Mouse (Mus musculus): ENCODE data around the gene Zfhx3. TPM values are rescaled to one million over a fixed set of nuclear protein-coding genes. Genes with fewer than 3 reads are reported as not detected.

The Zfhx3 gene
- polyA plus RNA-seq, 1 experiment from 2014 or later, result 27.5 TPM

- DNase-seq (ENCODE audit: low spot score) (no peak), ATAC-seq (replicated peaks; ENCODE audit: insufficient number of reproducible peaks, low FRiP score, low TSS enrichment, low read depth) (no peak)
- 76% methylated on average over 5 of the region's 5 CpGs for WGBS
- Histone ChIP-seq H3K9me3 (replicated peaks; ENCODE audit: control insufficient read depth, low read length) (no peaks in the 10 kb centered on the region), H3K9ac (replicated peaks; ENCODE audit: low read length) (no peak overlapping the region), H3K27me3 (ENCODE audit: control insufficient read depth, insufficient read depth, low read length) (no peaks in the 10 kb centered on the region), H3K4me1 (ENCODE audit: control insufficient read depth, insufficient read depth, low read length) (no peaks in the 10 kb centered on the region), H3K27ac (replicated peaks; ENCODE audit: low read depth, low read length) (no peak overlapping the region), H3K4me2 (ENCODE audit: low read depth, low read length) (no peak overlapping the region), H3K4me3 (ENCODE audit: low read depth, low read length) (no peak overlapping the region), H3K36me3 (replicated peaks; ENCODE audit: control insufficient read depth, insufficient read depth, low read depth, low read length) (no peaks in the 10 kb centered on the region)
These were observed 343.7 kb downstream of the Zfhx3 start for GRCm38 (mm10) chr8:108286117-108286516.

DNA sequence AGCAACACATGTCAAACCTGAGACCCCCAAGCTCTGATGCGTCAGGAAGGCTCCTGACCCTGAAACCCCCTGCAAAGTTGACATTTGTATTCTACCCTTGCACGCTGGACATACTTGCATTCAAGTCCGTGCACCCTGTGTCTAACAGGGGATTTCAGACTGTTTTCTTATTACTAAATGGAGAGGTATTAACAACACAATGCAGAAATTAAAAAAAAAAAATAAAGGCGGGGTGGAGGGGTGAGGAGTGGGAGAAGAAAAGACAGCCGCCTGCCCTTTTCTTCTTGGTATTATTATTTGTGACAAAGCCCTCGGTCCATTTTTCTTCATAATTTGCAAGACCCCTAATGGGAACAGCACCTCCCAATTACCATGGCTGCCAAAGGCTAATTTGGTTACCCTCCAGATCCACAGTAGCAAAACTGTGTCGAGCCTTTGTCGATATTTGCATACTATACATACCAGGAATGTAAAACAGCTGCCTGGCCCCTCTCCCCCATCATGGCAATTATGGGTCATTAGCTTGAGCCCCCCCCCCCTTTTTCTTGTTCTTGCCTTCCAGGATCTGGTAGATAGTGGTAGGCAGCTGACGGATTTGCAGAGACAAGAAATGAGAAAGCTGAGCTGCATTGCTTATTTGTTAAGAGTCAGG lies 358.6 kb downstream of the Zfhx3 start:
- no peak overlapping the region for H3K4me2 ChIP-seq (ENCODE audit: low read depth, low read length)
- no peaks in the 10 kb centered on the region for H3K9me3 ChIP-seq (replicated peaks; ENCODE audit: control insufficient read depth, low read length)
- DNase-seq (ENCODE audit: low spot score) (peak; percentile 19), ATAC-seq (replicated peaks; ENCODE audit: insufficient number of reproducible peaks, low FRiP score, low TSS enrichment, low read depth) (no peak)
- no peaks in the 10 kb centered on the region for H3K36me3 ChIP-seq (replicated peaks; ENCODE audit: control insufficient read depth, insufficient read depth, low read depth, low read length)
- H3K9ac ChIP-seq (replicated peaks; ENCODE audit: low read length), result no peak overlapping the region
- H3K27ac ChIP-seq (replicated peaks; ENCODE audit: low read depth, low read length), result no peak overlapping the region
- H3K27me3 ChIP-seq (ENCODE audit: control insufficient read depth, insufficient read depth, low read length), result no peaks in the 10 kb centered on the region
- no peaks in the 10 kb centered on the region for H3K4me1 ChIP-seq (ENCODE audit: control insufficient read depth, insufficient read depth, low read length)
- WGBS, result 52% methylated on average over 9 of the region's 9 CpGs
- no peak overlapping the region for H3K4me3 ChIP-seq (ENCODE audit: low read depth, low read length)

GRCm38 (mm10) chr8:108301654-108302053 lies 359.2 kb downstream of the Zfhx3 start:
- DNase-seq (ENCODE audit: low spot score) (no peak), ATAC-seq (replicated peaks; ENCODE audit: insufficient number of reproducible peaks, low FRiP score, low TSS enrichment, low read depth) (no peak)
- H3K4me3 ChIP-seq (ENCODE audit: low read depth, low read length), result no peak overlapping the region
- no peaks in the 10 kb centered on the region for H3K9me3 ChIP-seq (replicated peaks; ENCODE audit: control insufficient read depth, low read length)
- H3K27ac ChIP-seq (replicated peaks; ENCODE audit: low read depth, low read length), result no peak overlapping the region
- H3K27me3 ChIP-seq (ENCODE audit: control insufficient read depth, insufficient read depth, low read length), result no peaks in the 10 kb centered on the region
- H3K9ac ChIP-seq (replicated peaks; ENCODE audit: low read length), result no peak overlapping the region
- no peaks in the 10 kb centered on the region for H3K36me3 ChIP-seq (replicated peaks; ENCODE audit: control insufficient read depth, insufficient read depth, low read depth, low read length)
- H3K4me1 ChIP-seq (ENCODE audit: control insufficient read depth, insufficient read depth, low read length), result no peaks in the 10 kb centered on the region
- no peak overlapping the region for H3K4me2 ChIP-seq (ENCODE audit: low read depth, low read length)
- 92% methylated on average over 12 of the region's 12 CpGs for WGBS

- 68% methylated on average over 3 of the region's 3 CpGs for WGBS
- no peak overlapping the region for H3K9ac ChIP-seq (replicated peaks; ENCODE audit: low read length)
- H3K27ac ChIP-seq (replicated peaks; ENCODE audit: low read depth, low read length), result no peak overlapping the region
- H3K4me2 ChIP-seq (ENCODE audit: low read depth, low read length), result no peak overlapping the region
- DNase-seq (ENCODE audit: low spot score) (no peak), ATAC-seq (replicated peaks; ENCODE audit: insufficient number of reproducible peaks, low FRiP score, low TSS enrichment, low read depth) (no peak)
- H3K36me3 ChIP-seq (replicated peaks; ENCODE audit: control insufficient read depth, insufficient read depth, low read depth, low read length), result no peaks in the 10 kb centered on the region
- H3K4me3 ChIP-seq (ENCODE audit: low read depth, low read length), result no peak overlapping the region
- no peaks in the 10 kb centered on the region for H3K9me3 ChIP-seq (replicated peaks; ENCODE audit: control insufficient read depth, low read length)
- no peaks in the 10 kb centered on the region for H3K27me3 ChIP-seq (ENCODE audit: control insufficient read depth, insufficient read depth, low read length)
- no peaks in the 10 kb centered on the region for H3K4me1 ChIP-seq (ENCODE audit: control insufficient read depth, insufficient read depth, low read length)
These were observed 362.9 kb downstream of the Zfhx3 start for GRCm38 (mm10) chr8:108305368-108305767.

DNA sequence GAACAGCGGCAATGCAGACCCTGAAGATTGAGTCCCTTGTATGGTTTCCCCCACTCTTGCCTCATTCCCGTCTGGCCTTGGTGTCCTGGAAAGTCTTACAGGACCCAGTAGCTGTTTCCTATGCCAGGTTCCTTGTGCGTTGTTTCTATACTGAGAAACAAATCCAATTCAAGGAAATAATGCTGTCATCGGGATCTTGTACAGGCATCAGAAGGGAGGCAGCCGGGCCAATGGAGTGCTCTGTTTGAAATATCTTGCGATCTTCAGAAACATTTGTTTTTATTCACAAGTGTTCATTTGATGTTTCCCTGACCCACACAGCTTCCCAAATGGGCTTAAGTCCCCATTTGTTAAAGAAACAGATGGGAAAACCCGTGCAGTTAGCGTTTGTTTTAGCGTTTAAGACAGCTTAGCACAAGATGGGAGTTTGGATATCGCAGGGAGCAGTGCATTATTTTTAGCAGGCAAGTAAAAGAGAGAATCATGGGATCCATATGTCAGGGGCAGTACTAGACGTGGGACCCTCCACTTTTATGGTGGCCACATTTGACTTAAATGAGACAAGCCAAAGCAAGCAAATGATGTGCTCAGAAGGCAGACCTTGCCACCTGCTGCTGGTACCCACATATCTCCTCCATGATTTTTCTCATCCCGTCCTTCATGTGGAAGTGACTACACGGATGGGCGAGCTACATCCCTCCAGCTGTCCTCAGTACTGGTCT lies 367.2 kb downstream of the Zfhx3 start:
- no peak overlapping the region for H3K4me2 ChIP-seq (ENCODE audit: low read depth, low read length)
- ATAC-seq (replicated peaks; ENCODE audit: insufficient number of reproducible peaks, low FRiP score, low TSS enrichment, low read depth), result no peak
- 74% methylated on average over 14 of the region's 14 CpGs for WGBS

DNA sequence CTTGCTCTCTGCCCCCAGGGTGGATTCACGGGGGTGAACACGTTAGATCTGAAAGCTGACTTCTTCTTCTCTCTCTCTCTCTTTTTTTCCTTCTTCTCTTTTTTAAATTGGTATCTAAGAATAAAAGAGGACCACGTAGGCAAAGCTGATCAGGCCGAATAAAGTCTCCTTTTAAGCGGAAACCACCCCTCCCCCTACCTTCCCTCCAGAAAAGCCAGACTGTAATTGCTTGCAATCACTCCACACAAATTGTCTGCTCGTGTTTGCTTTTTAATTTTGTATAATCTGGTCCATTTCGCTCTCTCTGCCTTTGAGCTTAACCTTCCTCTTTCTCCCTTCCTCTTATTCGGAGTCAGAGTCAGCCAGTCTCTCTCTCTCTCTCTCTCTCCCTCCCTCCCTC lies 372.6 kb downstream of the Zfhx3 start:
- WGBS, result 12% methylated on average over 8 of the region's 8 CpGs
- Histone ChIP-seq H3K4me3 (ENCODE audit: low read depth, low read length) (no peak overlapping the region), H3K27me3 (ENCODE audit: control insufficient read depth, insufficient read depth, low read length) (no peaks in the 10 kb centered on the region), H3K27ac (replicated peaks; ENCODE audit: low read depth, low read length) (no peak overlapping the region), H3K9ac (replicated peaks; ENCODE audit: low read length) (no peak overlapping the region), H3K4me2 (ENCODE audit: low read depth, low read length) (no peak overlapping the region), H3K9me3 (replicated peaks; ENCODE audit: control insufficient read depth, low read length) (no peaks in the 10 kb centered on the region), H3K4me1 (ENCODE audit: control insufficient read depth, insufficient read depth, low read length) (no peaks in the 10 kb centered on the region; the same call in 1 of the 2 replicates), H3K36me3 (replicated peaks; ENCODE audit: control insufficient read depth, insufficient read depth, low read depth, low read length) (no peaks in the 10 kb centered on the region)
- DNase-seq (ENCODE audit: low spot score) (peak; percentile 64), ATAC-seq (replicated peaks; ENCODE audit: insufficient number of reproducible peaks, low FRiP score, low TSS enrichment, low read depth) (no peak)

More for the DNA sequence above, 367.2 kb downstream of the Zfhx3 start:
- Histone ChIP-seq H3K4me3 (ENCODE audit: low read depth, low read length) (no peak overlapping the region), H3K27ac (replicated peaks; ENCODE audit: low read depth, low read length) (no peak overlapping the region), H3K9me3 (replicated peaks; ENCODE audit: control insufficient read depth, low read length) (no peaks in the 10 kb centered on the region), H3K4me1 (ENCODE audit: control insufficient read depth, insufficient read depth, low read length) (no peaks in the 10 kb centered on the region; the same call in 1 of the 2 replicates), H3K9ac (replicated peaks; ENCODE audit: low read length) (no peak overlapping the region), H3K36me3 (replicated peaks; ENCODE audit: control insufficient read depth, insufficient read depth, low read depth, low read length) (no peaks in the 10 kb centered on the region), H3K27me3 (ENCODE audit: control insufficient read depth, insufficient read depth, low read length) (no peaks in the 10 kb centered on the region)
- peak; percentile 22 for DNase-seq (ENCODE audit: low spot score)

- DNase-seq (ENCODE audit: low spot score), result no peak
- no peak for ATAC-seq (replicated peaks; ENCODE audit: insufficient number of reproducible peaks, low FRiP score, low TSS enrichment, low read depth)
- 73% methylated on average over 4 of the region's 4 CpGs for WGBS
- Histone ChIP-seq H3K9me3 (replicated peaks; ENCODE audit: control insufficient read depth, low read length) (no peaks in the 10 kb centered on the region), H3K4me1 (ENCODE audit: control insufficient read depth, insufficient read depth, low read length) (no peaks in the 10 kb centered on the region; the same call in 1 of the 2 replicates), H3K36me3 (replicated peaks; ENCODE audit: control insufficient read depth, insufficient read depth, low read depth, low read length) (no peaks in the 10 kb centered on the region), H3K4me3 (ENCODE audit: low read depth, low read length) (no peak overlapping the region), H3K9ac (replicated peaks; ENCODE audit: low read length) (no peak overlapping the region), H3K4me2 (ENCODE audit: low read depth, low read length) (no peak overlapping the region), H3K27ac (replicated peaks; ENCODE audit: low read depth, low read length) (no peak overlapping the region), H3K27me3 (ENCODE audit: control insufficient read depth, insufficient read depth, low read length) (no peaks in the 10 kb centered on the region)
These were observed 375.2 kb downstream of the Zfhx3 start for GRCm38 (mm10) chr8:108317532-108318093.

DNA sequence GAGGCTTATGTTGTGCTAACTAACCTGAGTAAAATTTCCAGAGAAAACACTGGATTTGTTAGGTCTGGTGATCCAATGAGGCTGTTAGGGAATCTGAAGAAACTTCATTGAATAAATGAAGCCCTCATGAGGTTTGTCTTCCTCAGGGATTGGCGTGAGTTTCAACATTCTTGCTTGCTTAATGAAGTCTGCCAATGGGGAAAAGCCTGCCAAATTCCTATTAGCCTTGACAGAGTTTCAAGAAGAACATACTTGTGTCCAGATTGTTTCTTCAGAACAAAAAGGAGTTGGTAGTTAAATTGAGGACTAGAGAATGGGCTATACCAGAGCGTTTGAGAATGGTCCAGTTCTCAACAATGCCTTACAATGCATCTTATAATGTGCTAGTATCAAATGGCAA lies 385.3 kb downstream of the Zfhx3 start:
- no peak overlapping the region for H3K4me3 ChIP-seq (ENCODE audit: low read depth, low read length)
- H3K9ac ChIP-seq (replicated peaks; ENCODE audit: low read length), result no peak overlapping the region
- DNase-seq (ENCODE audit: low spot score) (no peak), ATAC-seq (replicated peaks; ENCODE audit: insufficient number of reproducible peaks, low FRiP score, low TSS enrichment, low read depth) (no peak)
- H3K9me3 ChIP-seq (replicated peaks; ENCODE audit: control insufficient read depth, low read length), result no peaks in the 10 kb centered on the region
- H3K27me3 ChIP-seq (ENCODE audit: control insufficient read depth, insufficient read depth, low read length), result no peaks in the 10 kb centered on the region
- no peaks in the 10 kb centered on the region for H3K36me3 ChIP-seq (replicated peaks; ENCODE audit: control insufficient read depth, insufficient read depth, low read depth, low read length)
- no peak overlapping the region for H3K27ac ChIP-seq (replicated peaks; ENCODE audit: low read depth, low read length)
- H3K4me1 ChIP-seq (ENCODE audit: control insufficient read depth, insufficient read depth, low read length), result no peaks in the 10 kb centered on the region
- no peak overlapping the region for H3K4me2 ChIP-seq (ENCODE audit: low read depth, low read length)
- 88% methylated on average over 2 of the region's 2 CpGs for WGBS

Measured in embryonic facial prominence, embryonic 11.5 days (tissue).